In the genomic region with DNA sequence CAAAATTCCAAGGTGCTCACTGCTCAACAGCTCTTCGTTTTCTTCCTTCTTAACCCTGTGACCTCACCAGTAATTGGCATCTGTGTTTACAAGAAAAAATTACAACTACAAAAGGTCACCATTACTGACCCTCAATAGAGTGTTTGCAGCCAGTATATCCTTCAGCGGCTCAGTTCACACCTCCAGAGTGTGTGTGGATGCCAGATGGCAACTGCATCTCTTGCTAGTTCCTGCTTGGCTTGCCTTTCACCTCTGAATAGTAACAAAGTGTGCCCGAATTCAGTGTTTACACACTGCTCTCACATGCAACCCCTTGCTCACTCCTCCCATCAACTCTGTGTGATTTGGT, we compare ENCODE assay signal across 24 mouse cellular contexts. TPM values are rescaled to one million over a fixed set of nuclear protein-coding genes. Genes with fewer than 3 reads are reported as not detected.
A peak's percentile ranks its signal among the peaks of the same experiment; 100 is the strongest.
DNase-seq lines count a peak whose midpoint lies in the region; ATAC-seq lines count a peak whose summit lies in the region.
"Had no signal": no experiment of that assay in that cellular context is flagged by ENCODE, and none has a peak within 500 bp of the region (broad histone marks: within the 10 kb centered on the region; RNA-seq: fewer than 3 reads in every experiment).

No protein-coding gene starts in this region.

- no peak overlapping the region for H3K9ac ChIP-seq in lung, embryonic 16.5 days (ENCODE audit: low read length)
- no peak overlapping the region for H3K9ac ChIP-seq in stomach, embryonic 15.5 days
- H3K9ac ChIP-seq: forebrain, embryonic 15.5 days; heart, embryonic 12.5 days; kidney, embryonic 15.5 days had no signal

- H3K27ac ChIP-seq in lung, embryonic 16.5 days (ENCODE audit: low read length): no peak overlapping the region
- 0 out of 2 replicates have a peak overlapping the region, but pooled peaks have one; percentile 68 for H3K27ac ChIP-seq in stomach, embryonic 15.5 days
- H3K27ac ChIP-seq: forebrain, embryonic 15.5 days; hindbrain, postnatal 0 days; kidney, embryonic 15.5 days had no signal

- H3K4me1 ChIP-seq in lung, embryonic 16.5 days (replicated peaks; ENCODE audit: control insufficient read depth, insufficient read depth, low read length): peaks cover 9% of the 10 kb centered on the region; the same call in 1 of the 2 replicates
- no peaks in the 10 kb centered on the region for H3K4me1 ChIP-seq in stomach, embryonic 15.5 days
- H3K4me1 ChIP-seq: forebrain, embryonic 15.5 days; heart, embryonic 12.5 days; kidney, embryonic 15.5 days had no signal

- 24% methylated on average over 3 of the region's 3 CpGs for WGBS in lung, embryonic 16.5 days
- 35% methylated on average over 3 of the region's 3 CpGs for WGBS in stomach, embryonic 15.5 days

- no peak overlapping the region for H3K4me3 ChIP-seq in lung, embryonic 16.5 days (ENCODE audit: low read length)
- no peak overlapping the region for H3K4me3 ChIP-seq in stomach, embryonic 15.5 days (replicated peaks)
- H3K4me3 ChIP-seq: forebrain, embryonic 15.5 days; heart, embryonic 12.5 days; kidney, embryonic 15.5 days; myocyte had no signal

- H3K9me3 ChIP-seq in lung, embryonic 16.5 days (ENCODE audit: control insufficient read depth, low read length): no peaks in the 10 kb centered on the region
- H3K9me3 ChIP-seq in stomach, embryonic 15.5 days: no peaks in the 10 kb centered on the region
- H3K9me3 ChIP-seq: heart, embryonic 12.5 days; kidney, embryonic 15.5 days had no signal

- H3K36me3 ChIP-seq in lung, embryonic 16.5 days (ENCODE audit: control insufficient read depth, insufficient read depth, low read length): no peaks in the 10 kb centered on the region; the same call in 1 of the 2 replicates
- H3K36me3 ChIP-seq in stomach, embryonic 15.5 days: no peaks in the 10 kb centered on the region
- H3K36me3 ChIP-seq: forebrain, embryonic 15.5 days; heart, embryonic 12.5 days; kidney, embryonic 15.5 days had no signal

- DNase-seq in heart, adult 11 months: peak; percentile 78
- DNase-seq in heart, postnatal 25 days (ENCODE audit: low spot score): no peak
- peak; percentile 84 for DNase-seq in forelimb bud, embryonic 11.5 days (ENCODE audit: low read depth, low spot score)
- no peak for DNase-seq in adrenal gland, adult 2 months
- DNase-seq in adrenal gland, postnatal 36 days: no peak
- no peak for DNase-seq in cerebellum, postnatal 36 days
- DNase-seq: cerebellum, adult 18-20 months; cerebellum, postnatal 14 days; gastrocnemius, postnatal 14 days; heart, adult 18-20 months; heart, postnatal 10 days; kidney, postnatal 4 days; right cerebral cortex, postnatal 4 days had no signal

- H3K4me2 ChIP-seq in lung, embryonic 16.5 days (ENCODE audit: low read depth, low read length): no peak overlapping the region
- H3K4me2 ChIP-seq in stomach, embryonic 15.5 days: no peak overlapping the region
- H3K4me2 ChIP-seq: forebrain, embryonic 15.5 days; heart, embryonic 12.5 days; kidney, embryonic 15.5 days; liver, embryonic 11.5 days had no signal

- ATAC-seq in lung, embryonic 16.5 days (ENCODE audit: low read depth): peak; percentile 62
- ATAC-seq in stomach, embryonic 15.5 days (ENCODE audit: insufficient read depth, low FRiP score, low read depth): no peak
- ATAC-seq: forebrain, embryonic 15.5 days; hindbrain, postnatal 0 days; intestine, postnatal 0 days; midbrain, embryonic 16.5 days had no signal

- no peaks in the 10 kb centered on the region for H3K27me3 ChIP-seq in lung, embryonic 16.5 days (ENCODE audit: control insufficient read depth, insufficient read depth, low read depth, low read length)
- H3K27me3 ChIP-seq in stomach, embryonic 15.5 days (replicated peaks): no peaks in the 10 kb centered on the region
- H3K27me3 ChIP-seq: forebrain, embryonic 15.5 days; heart, embryonic 12.5 days; kidney, embryonic 15.5 days had no signal

- intact Hi-C loops in heart, postnatal 25 days (cut with DNase I): no loop called here

RNA-seq across cellular contexts. Expression of a gene that starts 23.8 kb away (rescaled TPM):
- 10 to 100 TPM in 1 of 2 experiments, 1 to 10 TPM in 1; 6.0 to 11.4 TPM for total RNA-seq in heart, postnatal 25 days (2021)
- 45.5 and 47.8 TPM in 2 replicates for polyA plus RNA-seq in lung, embryonic 16.5 days (2015; fragmentation: Nextera tagmentation; extraction: Ambion mirVana)
- polyA plus RNA-seq in stomach, embryonic 15.5 days (2015; fragmentation: Nextera tagmentation; extraction: Ambion mirVana): 17.7 and 18.0 TPM in 2 replicates
- 1 to 10 TPM; 3.7 to 6.3 TPM for total RNA-seq in adrenal gland, adult 2 months (2021)
- polyA plus RNA-seq in adrenal gland, adult 2 months (2012; rRNA removed): 0.65 and 1.2 TPM in 2 replicates
- 1 to 10 TPM; 2.6 to 7.5 TPM for total RNA-seq in adrenal gland, postnatal 36 days (2021)
- total RNA-seq: ES-E14 had no signal
- polyA plus RNA-seq: myocyte had no signal

Comparison
In these comparisons a context has a peak if more than half of its experiments do, and no peak if none do; other contexts are left out.
1. DNase-seq: peak in heart, adult 11 months (single experiment) and forelimb bud, embryonic 11.5 days (single experiment); none in heart, postnatal 25 days (single experiment), adrenal gland, adult 2 months (single experiment), adrenal gland, postnatal 36 days (0 of 2) and cerebellum, postnatal 36 days (0 of 2).